ENCODE assay signal across 22 mouse cellular contexts in genomic region chr14:108555527-108555926, GRCm38 (mm10).
DNase-seq lines count a peak whose midpoint lies in the region; ATAC-seq and TF ChIP-seq lines count a peak whose summit lies in the region.
"Had no signal": no experiment of that assay in that cellular context is flagged by ENCODE, and none has a peak within 500 bp of the region (broad histone marks: within the 10 kb centered on the region; RNA-seq: fewer than 3 reads in every experiment).

No protein-coding gene starts in this region.

- no peak overlapping the region for H3K4me2 ChIP-seq in forebrain, embryonic 13.5 days
- H3K4me2 ChIP-seq in forebrain, embryonic 11.5 days (ENCODE audit: low read depth, low read length, severe bottlenecking) = no peak overlapping the region
- H3K4me2 ChIP-seq in forebrain, embryonic 15.5 days (replicated peaks) = no peak overlapping the region
- H3K4me2 ChIP-seq in forebrain, embryonic 12.5 days = no peak overlapping the region
- H3K4me2 ChIP-seq: embryonic facial prominence, embryonic 12.5 days had no signal

- no peak for DNase-seq in forebrain, embryonic 11.5 days (ENCODE audit: low spot score)
- peak; percentile 59 for DNase-seq in brain, embryonic 14.5 days (ENCODE audit: low read depth)
- DNase-seq in lung, adult 18-20 months = no peak
- DNase-seq: adrenal gland, adult 8-10 months; adrenal gland, postnatal 25 days; B cell, adult 2 months; cerebellum, adult 11-12 months; cerebellum, adult 2 months; cerebellum, adult 9-10 months; cerebellum, postnatal 10 days; cerebellum, postnatal 25 days had no signal

- no peak overlapping the region for H3K4me3 ChIP-seq in forebrain, embryonic 13.5 days
- no peak overlapping the region for H3K4me3 ChIP-seq in forebrain, embryonic 11.5 days (ENCODE audit: low read depth, low read length)
- no peak overlapping the region for H3K4me3 ChIP-seq in forebrain, embryonic 15.5 days
- H3K4me3 ChIP-seq in forebrain, embryonic 12.5 days (replicated peaks) = no peak overlapping the region
- H3K4me3 ChIP-seq: embryonic facial prominence, embryonic 10.5 days; embryonic facial prominence, embryonic 12.5 days had no signal

- H3K27ac ChIP-seq in forebrain, embryonic 13.5 days = no peak overlapping the region
- H3K27ac ChIP-seq in forebrain, embryonic 11.5 days (ENCODE audit: low read depth, low read length) = no peak overlapping the region
- H3K27ac ChIP-seq in forebrain, embryonic 15.5 days (replicated peaks) = no peak overlapping the region
- H3K27ac ChIP-seq in forebrain, embryonic 12.5 days = no peak overlapping the region
- H3K27ac ChIP-seq: embryonic facial prominence, embryonic 10.5 days; embryonic facial prominence, embryonic 12.5 days had no signal

- H3K27me3 ChIP-seq in forebrain, embryonic 13.5 days = no peaks in the 10 kb centered on the region
- no peaks in the 10 kb centered on the region for H3K27me3 ChIP-seq in forebrain, embryonic 11.5 days (ENCODE audit: control insufficient read depth, insufficient read depth, low read length)
- no peaks in the 10 kb centered on the region for H3K27me3 ChIP-seq in forebrain, embryonic 15.5 days
- H3K27me3 ChIP-seq in forebrain, embryonic 12.5 days = no peaks in the 10 kb centered on the region
- H3K27me3 ChIP-seq: CH12.LX; embryonic facial prominence, embryonic 12.5 days; Patski had no signal

- ATAC-seq in forebrain, embryonic 13.5 days = 0 out of 2 replicates have a peak, but pooled peaks have one; percentile 19
- no peak for ATAC-seq in forebrain, embryonic 11.5 days (replicated peaks; ENCODE audit: low FRiP score)
- ATAC-seq in forebrain, embryonic 15.5 days (replicated peaks) = 0 out of 2 replicates have a peak, but pooled peaks have one; percentile 53
- no peak for ATAC-seq in forebrain, embryonic 12.5 days (ENCODE audit: low FRiP score)
- ATAC-seq: activated CD4-positive, CD25-positive, alpha-beta regulatory T cell, adult 4 months; CD4-positive, CD25-positive, alpha-beta regulatory T cell, adult 4 months; forebrain, embryonic 16.5 days; Patski had no signal

- H3K9ac ChIP-seq in forebrain, embryonic 13.5 days = no peak overlapping the region
- H3K9ac ChIP-seq in forebrain, embryonic 11.5 days (ENCODE audit: low read length) = no peak overlapping the region
- no peak overlapping the region for H3K9ac ChIP-seq in forebrain, embryonic 15.5 days (replicated peaks)
- no peak overlapping the region for H3K9ac ChIP-seq in forebrain, embryonic 12.5 days
- H3K9ac ChIP-seq: embryonic facial prominence, embryonic 12.5 days had no signal

- H3K4me1 ChIP-seq in forebrain, embryonic 13.5 days = no peaks in the 10 kb centered on the region
- H3K4me1 ChIP-seq in forebrain, embryonic 11.5 days (replicated peaks; ENCODE audit: control insufficient read depth, insufficient read depth, low read length) = no peaks in the 10 kb centered on the region
- no peaks in the 10 kb centered on the region for H3K4me1 ChIP-seq in forebrain, embryonic 15.5 days
- no peaks in the 10 kb centered on the region for H3K4me1 ChIP-seq in forebrain, embryonic 12.5 days
- H3K4me1 ChIP-seq: embryonic facial prominence, embryonic 10.5 days; embryonic facial prominence, embryonic 12.5 days had no signal

- no peak for TF ChIP-seq CTCF in brain, embryonic 14.5 days (IDR thresholded peaks at IDR 0.05; ENCODE audit: borderline replicate concordance, extremely low read depth, insufficient read depth, insufficient read length)

- TF ChIP-seq POLR2A in brain, embryonic 14.5 days (IDR thresholded peaks at IDR 0.05; ENCODE audit: borderline replicate concordance, extremely low read depth, insufficient read depth, insufficient read length, poor library complexity, severe bottlenecking) = no peak

- no peaks in the 10 kb centered on the region for H3K9me3 ChIP-seq in forebrain, embryonic 13.5 days (replicated peaks)
- no peaks in the 10 kb centered on the region for H3K9me3 ChIP-seq in forebrain, embryonic 11.5 days (ENCODE audit: control insufficient read depth, low read length)
- H3K9me3 ChIP-seq in forebrain, embryonic 15.5 days = no peaks in the 10 kb centered on the region
- H3K9me3 ChIP-seq in forebrain, embryonic 12.5 days = no peaks in the 10 kb centered on the region
- H3K9me3 ChIP-seq: embryonic facial prominence, embryonic 10.5 days; embryonic facial prominence, embryonic 12.5 days had no signal

- H3K36me3 ChIP-seq in forebrain, embryonic 13.5 days (ENCODE audit: poor library complexity, severe bottlenecking) = no peaks in the 10 kb centered on the region
- H3K36me3 ChIP-seq in forebrain, embryonic 11.5 days (ENCODE audit: control insufficient read depth, insufficient read depth, low read length) = no peaks in the 10 kb centered on the region
- H3K36me3 ChIP-seq in forebrain, embryonic 15.5 days = no peaks in the 10 kb centered on the region
- no peaks in the 10 kb centered on the region for H3K36me3 ChIP-seq in forebrain, embryonic 12.5 days (replicated peaks)
- H3K36me3 ChIP-seq: embryonic facial prominence, embryonic 10.5 days; embryonic facial prominence, embryonic 12.5 days; G1E had no signal

- 76% methylated on average over 1 of the region's 1 CpGs for WGBS in forebrain, embryonic 13.5 days
- WGBS in forebrain, embryonic 11.5 days = 91% methylated on average over 1 of the region's 1 CpGs
- 67% methylated on average over 1 of the region's 1 CpGs for WGBS in forebrain, embryonic 15.5 days
- 95% methylated on average over 1 of the region's 1 CpGs for WGBS in forebrain, embryonic 12.5 days

Comparison
In these comparisons a context has a peak if more than half of its experiments do, and no peak if none do; other contexts are left out.
1. ATAC-seq: peak in forebrain, embryonic 13.5 days (single experiment) and forebrain, embryonic 15.5 days (single experiment); none in forebrain, embryonic 11.5 days (single experiment) and forebrain, embryonic 12.5 days (single experiment).